Mouse (Mus musculus) neural tube, embryonic 15.5 days (tissue): ENCODE results near the gene Pwp2. TPM values are rescaled to one million over a fixed set of nuclear protein-coding genes. Genes with fewer than 3 reads are reported as not detected.
A peak's percentile ranks its signal among the peaks of the same experiment; 100 is the strongest.

Source experiments
- ATAC-seq: fragments of 200-750 bp; cut with Nextera tagmentation; 2 replicates; pipeline ENCODE4 v1.8.0; 2017; ENCODE audit warnings: mild to moderate bottlenecking, moderate TSS enrichment, moderate library complexity; ENCODE audit not compliant: low FRiP score
- H3K27ac ChIP-seq: fragments of 300-500 bp; sonication (generic); replicated peaks from 2 replicates; pipeline ENCODE4 v1.5.1; 2015; ENCODE audit warnings: mild to moderate bottlenecking, inconsistent platforms
- H3K27me3 ChIP-seq: fragments of 300-500 bp; sonication (generic); replicated peaks from 2 replicates; pipeline ENCODE4 v1.6.1; 2015; ENCODE audit warnings: inconsistent platforms
- H3K36me3 ChIP-seq: fragments of 300-500 bp; sonication (generic); 2 replicates; pipeline ENCODE4 v1.6.1; 2015; ENCODE audit warnings: inconsistent platforms
- H3K4me1 ChIP-seq: fragments of 300-500 bp; sonication (generic); 2 replicates; pipeline ENCODE4 v1.6.1; 2015; ENCODE audit warnings: inconsistent platforms
- H3K4me2 ChIP-seq: fragments of 300-500 bp; sonication (generic); 2 replicates; pipeline ENCODE4 v1.6.1; 2015; ENCODE audit warnings: inconsistent platforms, mild to moderate bottlenecking, moderate library complexity
- H3K4me3 ChIP-seq: fragments of 300-500 bp; sonication (generic); replicated peaks from 2 replicates; pipeline ENCODE4 v1.5.1; 2015; ENCODE audit warnings: mild to moderate bottlenecking, inconsistent platforms
- H3K9ac ChIP-seq: fragments of 300-500 bp; sonication (generic); replicated peaks from 2 replicates; pipeline ENCODE4 v1.6.1; 2015; ENCODE audit warnings: mild to moderate bottlenecking, inconsistent platforms
- H3K9me3 ChIP-seq: fragments of 300-500 bp; sonication (generic); replicated peaks from 2 replicates; pipeline ENCODE4 v1.6.1; 2016; ENCODE audit warnings: inconsistent platforms
- WGBS: fragments of 180-500 bp; shearing (Covaris S2); methylation state at CpG from one replicate; pipeline ENCODE4 v1.1.7; 2015; ENCODE audit warnings: mixed read lengths; 5-methylcytosine and 5-hydroxymethylcytosine counted together
- polyA plus RNA-seq: library from polyadenylated mRNA; unstranded; fragments of >200 nt; fragmentation: Nextera tagmentation; extraction: Ambion mirVana; gene quantifications from 2 replicates; pipeline ENCODE4 v1.2.1, GENCODE M21; 2015

The Pwp2 gene
- polyA plus RNA-seq, 1 experiment from 2014 or later, result 14.8 TPM

GRCm38 (mm10) chr10:78139572-78140250 lies 45.2 kb downstream of the Pwp2 start:
- WGBS, result 69% methylated on average over 11 of the region's 11 CpGs
- Histone ChIP-seq H3K4me2 (no peak overlapping the region), H3K4me3 (no peak overlapping the region), H3K9me3 (no peaks in the 10 kb centered on the region), H3K27me3 (no peaks in the 10 kb centered on the region), H3K27ac (no peak overlapping the region), H3K9ac (no peak overlapping the region), H3K36me3 (no peaks in the 10 kb centered on the region), H3K4me1 (peaks cover 8% of the 10 kb centered on the region)
- ATAC-seq, result no peak

GRCm38 (mm10) chr10:78138812-78139523 lies 46.0 kb downstream of the Pwp2 start:
- ATAC-seq, result no peak
- Histone ChIP-seq H3K4me2 (0 out of 2 replicates have a peak overlapping the region, but pooled peaks have one; percentile 3), H3K4me3 (no peak overlapping the region), H3K4me1 (peaks cover 12% of the 10 kb centered on the region), H3K27ac (no peak overlapping the region), H3K27me3 (no peaks in the 10 kb centered on the region), H3K9ac (no peak overlapping the region), H3K9me3 (no peaks in the 10 kb centered on the region), H3K36me3 (no peaks in the 10 kb centered on the region)
- 68% methylated on average over 14 of the region's 14 CpGs for WGBS

- no peak overlapping the region for H3K4me2 ChIP-seq
- H3K36me3 ChIP-seq, result no peaks in the 10 kb centered on the region
- H3K9me3 ChIP-seq, result no peaks in the 10 kb centered on the region
- WGBS, result 94% methylated on average over 3 of the region's 3 CpGs
- no peak overlapping the region for H3K9ac ChIP-seq
- peaks cover 12% of the 10 kb centered on the region for H3K4me1 ChIP-seq
- H3K27me3 ChIP-seq, result no peaks in the 10 kb centered on the region
- no peak for ATAC-seq
- no peak overlapping the region for H3K4me3 ChIP-seq
- H3K27ac ChIP-seq, result no peak overlapping the region
Observed at GRCm38 (mm10) chr10:78137191-78137590, 47.8 kb downstream of the Pwp2 start.

GRCm38 (mm10) chr10:78135947-78136346 lies 49.0 kb downstream of the Pwp2 start:
- no peak overlapping the region for H3K4me3 ChIP-seq
- no peak overlapping the region for H3K27ac ChIP-seq
- WGBS, result 88% methylated on average over 5 of the region's 5 CpGs
- peaks cover 12% of the 10 kb centered on the region for H3K4me1 ChIP-seq
- ATAC-seq, result no peak
- no peaks in the 10 kb centered on the region for H3K9me3 ChIP-seq
- H3K27me3 ChIP-seq, result no peaks in the 10 kb centered on the region
- H3K4me2 ChIP-seq, result no peak overlapping the region
- no peaks in the 10 kb centered on the region for H3K36me3 ChIP-seq
- no peak overlapping the region for H3K9ac ChIP-seq

- no peak overlapping the region for H3K27ac ChIP-seq
Observed at GRCm38 (mm10) chr10:78134975-78135798, 49.8 kb downstream of the Pwp2 start.

GRCm38 (mm10) chr10:78134400-78134799 lies 50.5 kb downstream of the Pwp2 start:
- H3K4me2 ChIP-seq, result no peak overlapping the region
- no peak overlapping the region for H3K9ac ChIP-seq
- peaks cover 16% of the 10 kb centered on the region for H3K4me1 ChIP-seq
- H3K36me3 ChIP-seq, result no peaks in the 10 kb centered on the region
- no peak overlapping the region for H3K4me3 ChIP-seq
- H3K9me3 ChIP-seq, result no peaks in the 10 kb centered on the region
- H3K27ac ChIP-seq, result no peak overlapping the region
- no peak for ATAC-seq
- WGBS, result 64% methylated on average over 4 of the region's 4 CpGs
- H3K27me3 ChIP-seq, result no peaks in the 10 kb centered on the region

More at GRCm38 (mm10) chr10:78134975-78135798, 49.8 kb downstream of the Pwp2 start:
- Histone ChIP-seq H3K27me3 (no peaks in the 10 kb centered on the region), H3K4me3 (no peak overlapping the region), H3K36me3 (no peaks in the 10 kb centered on the region), H3K4me2 (peak overlapping the region; percentile 36), H3K9me3 (no peaks in the 10 kb centered on the region), H3K4me1 (peaks cover 12% of the 10 kb centered on the region), H3K9ac (no peak overlapping the region)
- no peak for ATAC-seq
- 16% methylated on average over 14 of the region's 14 CpGs for WGBS

GRCm38 (mm10) chr10:78129998-78130397 lies 55.0 kb downstream of the Pwp2 start:
- Histone ChIP-seq H3K27me3 (no peaks in the 10 kb centered on the region), H3K4me2 (no peak overlapping the region), H3K4me1 (peaks cover 11% of the 10 kb centered on the region), H3K9ac (no peak overlapping the region), H3K36me3 (no peaks in the 10 kb centered on the region), H3K9me3 (no peaks in the 10 kb centered on the region), H3K27ac (no peak overlapping the region), H3K4me3 (no peak overlapping the region)
- no peak for ATAC-seq
- 80% methylated on average over 4 of the region's 4 CpGs for WGBS

GRCm38 (mm10) chr10:78129423-78129822 lies 55.5 kb downstream of the Pwp2 start:
- no peak for ATAC-seq
- WGBS, result 54% methylated on average over 11 of the region's 11 CpGs

GRCm38 (mm10) chr10:78128647-78129046 lies 56.3 kb downstream of the Pwp2 start:
- no peak overlapping the region for H3K4me3 ChIP-seq
- no peak overlapping the region for H3K9ac ChIP-seq
- 89% methylated on average over 2 of the region's 2 CpGs for WGBS
- H3K36me3 ChIP-seq, result no peaks in the 10 kb centered on the region
- no peaks in the 10 kb centered on the region for H3K27me3 ChIP-seq
- no peaks in the 10 kb centered on the region for H3K9me3 ChIP-seq
- ATAC-seq, result no peak
- no peak overlapping the region for H3K27ac ChIP-seq
- no peak overlapping the region for H3K4me2 ChIP-seq
- peaks cover 4% of the 10 kb centered on the region; the same call in 1 of the 2 replicates for H3K4me1 ChIP-seq

More at GRCm38 (mm10) chr10:78129423-78129822, 55.5 kb downstream of the Pwp2 start:
- H3K36me3 ChIP-seq, result no peaks in the 10 kb centered on the region
- H3K9me3 ChIP-seq, result no peaks in the 10 kb centered on the region
- H3K4me1 ChIP-seq, result peaks cover 6% of the 10 kb centered on the region; the same call in 1 of the 2 replicates
- H3K27ac ChIP-seq, result no peak overlapping the region
- no peak overlapping the region for H3K4me2 ChIP-seq
- no peak overlapping the region for H3K4me3 ChIP-seq
- no peaks in the 10 kb centered on the region for H3K27me3 ChIP-seq
- no peak overlapping the region for H3K9ac ChIP-seq

- Histone ChIP-seq H3K27ac (no peak overlapping the region), H3K4me3 (no peak overlapping the region), H3K4me1 (peaks cover 4% of the 10 kb centered on the region; the same call in 1 of the 2 replicates), H3K4me2 (no peak overlapping the region), H3K9ac (no peak overlapping the region), H3K36me3 (no peaks in the 10 kb centered on the region), H3K9me3 (no peaks in the 10 kb centered on the region), H3K27me3 (no peaks in the 10 kb centered on the region)
- 65% methylated on average over 1 of the region's 1 CpGs for WGBS
- ATAC-seq, result no peak
Observed at GRCm38 (mm10) chr10:78127931-78128330, 57.0 kb downstream of the Pwp2 start.

GRCm38 (mm10) chr10:78127046-78127870 lies 57.7 kb downstream of the Pwp2 start:
- H3K27me3 ChIP-seq, result no peaks in the 10 kb centered on the region
- H3K9me3 ChIP-seq, result no peaks in the 10 kb centered on the region
- H3K27ac ChIP-seq, result no peak overlapping the region
- ATAC-seq, result no peak
- H3K9ac ChIP-seq, result no peak overlapping the region
- H3K36me3 ChIP-seq, result no peaks in the 10 kb centered on the region
- H3K4me2 ChIP-seq, result no peak overlapping the region
- 64% methylated on average over 9 of the region's 9 CpGs for WGBS
- peaks cover 4% of the 10 kb centered on the region; the same call in 1 of the 2 replicates for H3K4me1 ChIP-seq
- H3K4me3 ChIP-seq, result no peak overlapping the region
